Mouse (Mus musculus) urinary bladder, postnatal 0 days (tissue): ENCODE data around the gene Parvb. TPM values are rescaled to one million over a fixed set of nuclear protein-coding genes. Genes with fewer than 3 reads are reported as not detected.

Experiments
- polyA plus RNA-seq: library from polyadenylated mRNA; unstranded; fragments of >200 nt; fragmentation: Nextera tagmentation; extraction: Ambion mirVana; gene quantifications from 2 replicates; pipeline ENCODE4 v1.2.1, GENCODE M21; 2015

The Parvb gene
- 1.9 and 3.5 TPM in 2 replicates for polyA plus RNA-seq

GRCm38 (mm10) chr15:84231721-84232561 is at the start of gene Parvb:
Parvb (plus strand) TSS chr15:84232043.

GRCm38 (mm10) chr15:84192058-84192791 is 39.6 kb upstream of the Parvb start, which contains the start of gene Samm50:
Samm50 (plus strand) TSS chr15:84192241.

GRCm38 (mm10) chr15:84323966-84324869 is 92.4 kb downstream of the Parvb start, which contains the start of gene Parvg:
Parvg (plus strand) TSS chr15:84324026.

Other genes starting within 250 kb of the Parvb start
- not detected in 2 replicates for gene Efcab6, start 166.7 kb upstream of the Parvb start, polyA plus RNA-seq
- gene Sult4a1, start 126.3 kb upstream of the Parvb start, polyA plus RNA-seq: 1.5 and 1.8 TPM in 2 replicates
- gene Pnpla5, start 108.9 kb upstream of the Parvb start, polyA plus RNA-seq: not detected in 2 replicates
- 0.16 and 0.22 TPM in 2 replicates for gene Pnpla3, start 64.2 kb upstream of the Parvb start, polyA plus RNA-seq
- 86.4 and 103 TPM in 2 replicates for gene Samm50, start 39.8 kb upstream of the Parvb start, polyA plus RNA-seq
- 1.0 and 2.8 TPM in 2 replicates for gene Parvg, start 92.0 kb downstream of the Parvb start, polyA plus RNA-seq
- 12.1 and 12.5 TPM in 2 replicates for gene Shisal1, start 215.1 kb downstream of the Parvb start, polyA plus RNA-seq